Mouse (Mus musculus): ENCODE measurements around the gene Il25. TPM values are rescaled to one million over a fixed set of nuclear protein-coding genes. Genes with fewer than 3 reads are reported as not detected.
"Not testable (repeated sequence)": the region's sequence is repeated elsewhere in the genome, so short reads cannot be mapped to it uniquely, and the experiment has no call there.

Il25 gene
- polyA plus RNA-seq, 1 experiment = not detected

- Histone ChIP-seq H3K4me3 (ENCODE audit: insufficient read depth, low read depth, low read length) (no peak overlapping the region), H3K27ac (replicated peaks; ENCODE audit: low read depth, low read length) (no peak overlapping the region), H3K4me1 (ENCODE audit: control insufficient read depth, insufficient read depth, insufficient read length, low read length) (no peaks in the 10 kb centered on the region)
Observed at GRCm38 (mm10) chr14:54939434-54940175, 7.1 kb downstream of the Il25 start.

- no peak overlapping the region for H3K27ac ChIP-seq (replicated peaks; ENCODE audit: low read depth, low read length)
- no peak overlapping the region for H3K4me3 ChIP-seq (ENCODE audit: insufficient read depth, low read depth, low read length)
- H3K4me1 ChIP-seq (ENCODE audit: control insufficient read depth, insufficient read depth, insufficient read length, low read length) = no peaks in the 10 kb centered on the region
Observed at GRCm38 (mm10) chr14:54940176-54940530, 7.7 kb downstream of the Il25 start.

GRCm38 (mm10) chr14:54941024-54941978 is 8.8 kb downstream of the Il25 start:
- H3K4me1 ChIP-seq (ENCODE audit: control insufficient read depth, insufficient read depth, insufficient read length, low read length) = no peaks in the 10 kb centered on the region
- H3K27ac ChIP-seq (replicated peaks; ENCODE audit: low read depth, low read length) = no peak overlapping the region
- no peak overlapping the region for H3K4me3 ChIP-seq (ENCODE audit: insufficient read depth, low read depth, low read length)

GRCm38 (mm10) chr14:54942479-54942878 is 10.0 kb downstream of the Il25 start:
- no peaks in the 10 kb centered on the region for H3K4me1 ChIP-seq (ENCODE audit: control insufficient read depth, insufficient read depth, insufficient read length, low read length)
- no peak overlapping the region for H3K27ac ChIP-seq (replicated peaks; ENCODE audit: low read depth, low read length)
- no peak overlapping the region for H3K4me3 ChIP-seq (ENCODE audit: insufficient read depth, low read depth, low read length)

GRCm38 (mm10) chr14:54943971-54944370 is 11.5 kb downstream of the Il25 start:
- Histone ChIP-seq H3K27ac (replicated peaks; ENCODE audit: low read depth, low read length) (no peak overlapping the region), H3K4me3 (ENCODE audit: insufficient read depth, low read depth, low read length) (no peak overlapping the region), H3K4me1 (ENCODE audit: control insufficient read depth, insufficient read depth, insufficient read length, low read length) (no peaks in the 10 kb centered on the region)

- Histone ChIP-seq H3K4me3 (ENCODE audit: insufficient read depth, low read depth, low read length) (no peak overlapping the region), H3K4me1 (ENCODE audit: control insufficient read depth, insufficient read depth, insufficient read length, low read length) (no peaks in the 10 kb centered on the region), H3K27ac (replicated peaks; ENCODE audit: low read depth, low read length) (no peak overlapping the region)
Observed at GRCm38 (mm10) chr14:54944939-54945338, 12.4 kb downstream of the Il25 start.

GRCm38 (mm10) chr14:54945975-54946704 is 13.6 kb downstream of the Il25 start:
- Histone ChIP-seq H3K4me3 (ENCODE audit: insufficient read depth, low read depth, low read length) (no peak overlapping the region), H3K27ac (replicated peaks; ENCODE audit: low read depth, low read length) (no peak overlapping the region), H3K4me1 (ENCODE audit: control insufficient read depth, insufficient read depth, insufficient read length, low read length) (no peaks in the 10 kb centered on the region)

GRCm38 (mm10) chr14:54947008-54947407 is 14.5 kb downstream of the Il25 start:
- not testable (repeated sequence) for H3K4me1 ChIP-seq (ENCODE audit: control insufficient read depth, insufficient read depth, insufficient read length, low read length); H3K27ac ChIP-seq (replicated peaks; ENCODE audit: low read depth, low read length); H3K4me3 ChIP-seq (ENCODE audit: insufficient read depth, low read depth, low read length)

- H3K27ac ChIP-seq (replicated peaks; ENCODE audit: low read depth, low read length) = no peak overlapping the region
- H3K4me1 ChIP-seq (ENCODE audit: control insufficient read depth, insufficient read depth, insufficient read length, low read length) = no peaks in the 10 kb centered on the region
- H3K4me3 ChIP-seq (ENCODE audit: insufficient read depth, low read depth, low read length) = no peak overlapping the region
Observed at GRCm38 (mm10) chr14:54948781-54949180, 16.3 kb downstream of the Il25 start.

GRCm38 (mm10) chr14:54950493-54950892 is 18.0 kb downstream of the Il25 start:
- H3K27ac ChIP-seq (replicated peaks; ENCODE audit: low read depth, low read length) = no peak overlapping the region

GRCm38 (mm10) chr14:54951587-54951986 is 19.1 kb downstream of the Il25 start:
- Histone ChIP-seq H3K27ac (replicated peaks; ENCODE audit: low read depth, low read length) (no peak overlapping the region), H3K4me1 (ENCODE audit: control insufficient read depth, insufficient read depth, insufficient read length, low read length) (no peaks in the 10 kb centered on the region), H3K4me3 (ENCODE audit: insufficient read depth, low read depth, low read length) (no peak overlapping the region)

More at GRCm38 (mm10) chr14:54950493-54950892, 18.0 kb downstream of the Il25 start:
- Histone ChIP-seq H3K4me1 (ENCODE audit: control insufficient read depth, insufficient read depth, insufficient read length, low read length) (no peaks in the 10 kb centered on the region), H3K4me3 (ENCODE audit: insufficient read depth, low read depth, low read length) (no peak overlapping the region)

GRCm38 (mm10) chr14:54953664-54954206 is 21.2 kb downstream of the Il25 start:
- H3K4me3 ChIP-seq (ENCODE audit: insufficient read depth, low read depth, low read length) = no peak overlapping the region
- H3K4me1 ChIP-seq (ENCODE audit: control insufficient read depth, insufficient read depth, insufficient read length, low read length) = no peaks in the 10 kb centered on the region
- H3K27ac ChIP-seq (replicated peaks; ENCODE audit: low read depth, low read length) = no peak overlapping the region

- Histone ChIP-seq H3K4me1 (ENCODE audit: control insufficient read depth, insufficient read depth, insufficient read length, low read length) (no peaks in the 10 kb centered on the region), H3K27ac (replicated peaks; ENCODE audit: low read depth, low read length) (no peak overlapping the region), H3K4me3 (ENCODE audit: insufficient read depth, low read depth, low read length) (no peak overlapping the region)
Observed at GRCm38 (mm10) chr14:54954474-54954873, 22.0 kb downstream of the Il25 start.

GRCm38 (mm10) chr14:54955481-54955880 is 23.0 kb downstream of the Il25 start:
- no peak overlapping the region for H3K4me3 ChIP-seq (ENCODE audit: insufficient read depth, low read depth, low read length)
- H3K27ac ChIP-seq (replicated peaks; ENCODE audit: low read depth, low read length) = no peak overlapping the region

GRCm38 (mm10) chr14:54956533-54956932 is 24.0 kb downstream of the Il25 start:
- Histone ChIP-seq H3K4me3 (ENCODE audit: insufficient read depth, low read depth, low read length) (no peak overlapping the region), H3K27ac (replicated peaks; ENCODE audit: low read depth, low read length) (no peak overlapping the region), H3K4me1 (ENCODE audit: control insufficient read depth, insufficient read depth, insufficient read length, low read length) (no peaks in the 10 kb centered on the region)

More at GRCm38 (mm10) chr14:54955481-54955880, 23.0 kb downstream of the Il25 start:
- no peaks in the 10 kb centered on the region for H3K4me1 ChIP-seq (ENCODE audit: control insufficient read depth, insufficient read depth, insufficient read length, low read length)
